Mouse (Mus musculus) adrenal gland, postnatal 10 days (tissue): ENCODE data around the gene P2ry6. TPM values are rescaled to one million over a fixed set of nuclear protein-coding genes. Genes with fewer than 3 reads are reported as not detected.

Experiments
- DNase-seq: peaks from one replicate; pipeline ENCODE4 v3.0.0; 2021; ENCODE audit warnings: mixed read lengths
- total RNA-seq, 2 experiments: library from RNA; stranded (reverse); gene quantifications; 2 replicates each; pipeline ENCODE4 v1.2.3; 2021

The P2ry6 gene
- total RNA-seq, 2 experiments from 2014 or later: 3.8 to 4.2 TPM

DNA sequence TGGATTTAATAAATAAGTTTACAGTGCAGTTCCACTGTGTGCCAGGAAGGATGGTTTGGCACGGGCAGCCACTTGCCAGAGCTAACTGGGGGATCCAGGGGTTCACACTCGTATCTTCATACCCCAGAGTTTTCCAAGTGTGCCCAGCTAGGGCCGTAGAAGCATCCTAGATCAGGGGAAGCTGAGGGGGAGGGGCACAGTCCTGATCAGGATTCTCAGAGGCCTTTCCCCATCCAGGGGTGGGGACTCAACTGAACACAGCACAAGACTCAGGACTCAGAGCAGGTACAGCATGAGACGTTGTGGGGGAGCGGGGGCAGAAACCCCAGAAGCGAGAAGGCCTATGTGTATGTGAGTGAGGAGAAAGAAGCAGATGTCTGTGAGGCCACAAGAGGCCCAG lies 56.7 kb downstream of the P2ry6 start:
- no peak for DNase-seq

DNA sequence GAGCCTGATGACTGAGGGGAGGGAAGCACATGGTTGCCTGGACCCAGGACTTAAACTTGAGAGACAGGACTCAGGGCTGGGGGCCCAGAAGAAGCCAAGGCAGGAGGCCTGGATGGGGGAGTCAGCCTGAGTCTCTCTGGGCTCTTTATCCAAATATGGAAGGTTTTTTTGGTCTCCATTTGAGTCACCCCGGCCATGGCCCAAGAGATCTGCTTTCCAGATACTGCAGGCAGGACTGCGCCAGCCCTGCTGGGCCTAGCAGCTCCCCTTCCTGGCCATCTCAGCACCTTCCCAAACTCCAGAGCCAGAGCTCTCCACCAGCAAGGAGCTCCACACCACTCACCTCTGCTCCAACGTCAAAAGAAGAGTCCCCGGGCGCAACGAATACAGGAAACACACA lies 57.9 kb downstream of the P2ry6 start:
- no peak for DNase-seq

DNA sequence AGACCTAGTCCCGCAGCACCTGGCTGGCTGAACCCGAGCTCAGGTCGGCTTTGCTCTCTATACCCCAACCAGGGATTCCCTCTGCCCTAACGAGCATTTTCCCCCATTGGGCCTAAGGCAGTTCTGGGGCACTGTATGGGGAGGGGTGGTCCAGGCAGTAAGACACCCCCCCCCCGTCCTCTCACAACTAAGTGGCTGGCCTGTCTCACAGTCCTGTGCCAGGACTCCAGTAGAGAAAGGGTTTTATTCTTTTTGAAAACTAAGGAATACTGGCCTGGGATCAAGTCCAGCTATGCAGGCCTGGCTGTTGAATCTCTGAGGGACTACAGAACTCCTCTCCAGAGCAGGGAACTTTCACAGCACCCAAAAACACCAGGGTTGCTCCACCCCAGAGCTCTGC lies 59.2 kb downstream of the P2ry6 start:
- no peak for DNase-seq

DNA sequence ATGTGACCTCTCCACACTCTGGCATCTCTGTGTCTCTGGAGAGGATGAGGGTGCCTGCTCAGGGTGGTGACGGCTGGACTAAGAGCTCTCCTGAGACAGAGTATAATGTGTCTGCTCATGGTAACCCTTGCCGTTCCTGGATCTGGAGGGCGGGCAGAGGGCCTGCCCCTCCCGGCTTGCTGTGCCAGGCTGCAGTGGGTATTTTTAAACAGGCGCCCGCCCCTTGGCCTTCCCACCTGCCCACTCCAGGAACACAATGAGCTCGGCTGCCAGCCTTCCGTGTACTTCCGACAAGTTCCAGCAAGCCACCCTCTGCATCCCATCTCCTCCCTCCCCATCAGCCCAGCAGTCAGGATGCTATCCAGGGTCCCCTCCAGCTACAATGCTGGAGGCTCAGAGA lies 62.7 kb downstream of the P2ry6 start:
- DNase-seq: peak; percentile 65

- peak; percentile 78 for DNase-seq
Measured at GRCm38 (mm10) chr7:100911246-100911770, 63.1 kb downstream of the P2ry6 start.

DNA sequence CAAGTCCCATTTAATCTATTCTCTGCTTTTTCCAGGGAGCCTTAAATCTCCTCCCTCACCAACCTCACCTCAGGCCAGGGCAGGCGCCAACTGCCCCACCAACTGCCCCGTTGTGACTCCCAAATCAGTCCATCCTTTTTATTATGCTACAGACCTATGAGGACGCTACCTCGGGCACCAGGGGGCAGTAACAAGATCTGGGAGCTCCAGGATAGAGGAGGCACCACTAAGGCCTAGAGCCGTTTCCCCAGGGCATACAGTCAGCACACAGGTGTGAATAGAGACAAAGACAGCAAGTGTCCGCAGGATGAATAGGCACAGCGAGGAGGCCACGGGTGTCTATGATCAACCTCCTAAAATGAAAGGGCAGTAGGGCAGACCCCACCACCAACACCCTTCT lies 65.9 kb downstream of the P2ry6 start:
- peak; percentile 77 for DNase-seq

DNA sequence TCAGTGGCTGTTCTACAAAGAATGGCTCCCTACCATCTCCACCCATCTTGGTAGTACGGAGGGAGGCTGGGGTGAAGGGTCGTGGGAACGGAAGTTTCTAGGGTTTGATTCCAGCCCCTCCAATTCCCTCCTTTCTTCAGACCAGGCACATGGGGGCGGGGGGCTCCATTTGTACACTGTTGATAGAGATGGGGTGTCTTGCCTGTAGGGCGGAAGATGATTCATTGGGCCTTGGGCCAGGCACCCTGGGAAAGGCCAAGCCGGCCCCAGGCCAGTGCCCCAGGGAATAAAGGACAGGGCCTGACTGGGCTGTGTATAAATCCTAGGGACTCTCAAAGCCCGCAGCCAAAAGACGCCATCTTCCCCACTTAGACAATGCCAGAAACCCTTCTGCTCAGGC lies 66.4 kb downstream of the P2ry6 start:
- DNase-seq: peak; percentile 71

- peak; percentile 90 for DNase-seq
Measured at GRCm38 (mm10) chr7:100907231-100907630, 67.2 kb downstream of the P2ry6 start.

DNA sequence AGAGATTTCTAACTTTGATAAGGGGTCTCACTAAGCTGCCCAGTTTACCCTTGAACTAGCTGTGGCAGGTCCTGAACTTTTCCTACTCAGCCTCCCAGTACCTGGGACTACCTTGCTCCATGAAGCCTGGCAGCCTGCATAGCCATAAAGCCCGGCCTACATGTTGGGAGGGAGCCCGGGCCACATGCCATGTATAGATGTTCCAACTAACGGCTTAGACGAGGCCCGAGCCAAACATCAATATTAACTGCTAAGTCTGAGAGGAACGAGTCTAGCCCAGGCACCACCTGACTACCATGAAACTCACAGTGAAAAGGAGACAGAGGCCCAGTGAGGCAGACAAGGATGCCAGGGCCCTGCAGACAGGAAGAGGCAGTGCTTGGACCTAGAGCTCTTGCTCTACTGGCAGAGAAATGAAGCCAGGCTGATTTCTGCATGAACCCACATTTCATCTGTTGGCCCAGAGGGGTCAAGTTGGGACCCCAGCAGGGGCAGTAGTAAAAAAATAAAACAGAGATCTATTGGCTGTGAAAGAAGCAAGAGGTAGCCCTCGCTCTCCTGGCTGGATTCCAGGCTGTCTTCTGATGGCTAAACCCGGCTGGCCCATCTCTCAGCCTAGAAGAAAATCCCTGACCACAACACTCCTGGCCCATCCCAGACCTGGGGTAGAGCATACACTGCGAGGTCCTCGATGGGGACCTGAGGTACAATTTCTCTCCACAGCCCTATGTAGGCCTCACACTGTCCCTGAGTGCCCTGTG lies 68.2 kb downstream of the P2ry6 start:
- no peak for DNase-seq

- no peak for DNase-seq
Measured at GRCm38 (mm10) chr7:100905037-100905436, 69.4 kb downstream of the P2ry6 start.

DNA sequence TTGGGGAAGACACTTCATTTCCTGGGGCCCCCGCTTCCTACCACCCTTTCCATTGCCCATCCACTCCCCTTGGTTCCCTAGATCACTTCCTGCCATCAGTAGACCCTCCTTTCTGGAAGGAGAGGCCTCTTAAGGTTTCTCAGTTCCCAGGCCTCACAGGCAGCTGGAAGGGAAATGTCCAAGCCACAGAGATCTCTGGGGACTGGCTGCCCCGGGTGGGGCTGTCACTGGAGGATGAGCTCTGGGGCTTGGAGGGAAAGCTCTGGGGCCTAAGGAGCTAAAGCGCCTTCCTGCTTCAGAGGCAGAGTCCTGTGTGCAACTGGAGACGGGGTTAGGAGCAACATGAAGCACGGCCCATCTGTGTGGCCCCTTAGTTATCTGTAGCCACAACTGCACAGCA lies 69.8 kb downstream of the P2ry6 start:
- DNase-seq: no peak

- no peak for DNase-seq
Measured at GRCm38 (mm10) chr7:100902451-100903137, 71.9 kb downstream of the P2ry6 start.

DNA sequence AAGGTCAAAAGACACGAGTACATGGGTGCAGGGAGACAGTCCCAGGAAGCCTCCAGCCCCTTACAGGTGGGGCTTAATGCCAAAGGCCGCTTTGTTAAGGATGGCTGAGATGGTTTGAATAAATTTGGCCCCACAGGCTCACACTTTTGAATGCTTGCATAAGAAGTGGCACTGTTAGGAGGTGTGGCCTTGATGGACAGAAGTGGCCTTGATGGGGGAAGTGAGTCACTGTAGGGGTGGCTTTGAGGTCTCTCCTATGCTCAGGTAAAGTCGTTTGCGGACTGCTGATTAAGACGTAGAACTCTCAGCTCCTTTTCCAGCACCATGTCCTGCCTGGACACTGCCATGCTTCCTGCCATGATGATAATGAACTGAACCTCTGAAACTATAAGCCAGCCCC lies 76.6 kb downstream of the P2ry6 start:
- no peak for DNase-seq

- DNase-seq: no peak
Measured at GRCm38 (mm10) chr7:100894833-100895226, 79.6 kb downstream of the P2ry6 start.

GRCm38 (mm10) chr7:100894057-100894832 lies 80.2 kb downstream of the P2ry6 start:
- peak; percentile 63 for DNase-seq

DNA sequence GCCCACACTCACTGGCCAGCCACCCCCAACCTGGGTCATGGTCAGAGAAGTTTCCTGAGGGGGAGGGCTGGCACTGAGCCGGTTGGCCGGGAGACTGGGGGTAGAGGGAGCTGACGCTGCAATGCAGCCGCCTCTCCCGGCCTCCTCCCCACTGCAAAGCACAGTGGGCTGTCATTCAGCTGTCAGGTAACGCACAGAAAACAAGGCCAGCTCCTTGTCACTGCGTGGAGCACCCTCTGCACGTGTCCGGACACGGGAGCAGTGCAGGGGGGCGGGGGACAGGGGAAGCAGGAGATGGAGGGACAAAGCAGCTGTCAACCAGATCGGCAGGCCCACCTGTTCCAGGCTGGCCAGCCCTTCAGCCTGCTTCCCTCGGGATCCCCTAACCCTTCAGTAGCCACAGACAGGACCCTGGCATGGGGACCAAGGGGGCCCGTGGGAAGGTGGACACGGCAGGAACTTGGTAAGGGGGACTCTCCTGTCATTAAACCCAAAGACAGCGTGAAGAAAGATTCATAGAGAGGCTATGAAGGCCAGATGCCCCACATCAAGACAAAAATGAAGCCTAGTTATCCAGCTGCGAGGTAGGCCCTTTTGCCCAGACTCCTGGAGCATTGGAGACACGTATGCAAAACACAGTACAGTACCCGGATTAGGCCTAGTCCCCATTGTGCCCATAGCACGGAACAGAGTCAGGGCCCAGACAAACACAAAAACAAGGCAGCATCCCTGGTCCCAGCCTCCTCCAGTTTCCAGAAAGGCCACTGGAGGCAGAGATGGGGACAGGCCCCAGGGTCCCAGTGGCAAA lies 81.0 kb downstream of the P2ry6 start:
- DNase-seq: peak; percentile 86

Other genes with a start within 250 kb of the P2ry6 start
- 1 to 10 TPM; 2.8 to 6.7 TPM for gene Relt, start 111.2 kb downstream of the P2ry6 start, total RNA-seq
- 10 to 100 TPM; 35.2 to 43.2 TPM for gene Arhgef17, start 42.5 kb downstream of the P2ry6 start, total RNA-seq
- gene P2ry2, start 38.2 kb upstream of the P2ry6 start, total RNA-seq: 1 to 10 TPM; 5.5 to 7.2 TPM
- gene Fchsd2, start 118.2 kb upstream of the P2ry6 start, total RNA-seq: 10 to 100 TPM; 22.1 to 30.2 TPM